Mouse (Mus musculus): ENCODE measurements at regions not wholly inside any gene's neighbourhood (a gene's known extent, or its start where the extent isn't known, plus 50 kb on each side); places are given as distances from the start of the nearest gene placed in this dataset.

- peak; percentile 81 for TF ChIP-seq CTCF (IDR thresholded peaks at IDR 0.05; ENCODE audit: low read depth)
- TF ChIP-seq EP300 (optimal IDR thresholded peaks at IDR 0.05) = no peak
Observed at GRCm38 (mm10) chr11:44211871-44212441, 187.9 kb upstream of the Il12b start.
